Mouse (Mus musculus): ENCODE results near the gene Kat6b.

Gene Kat6b

GRCm38 (mm10) chr14:21592152-21592551, 110.9 kb downstream of the Kat6b start:
- no peak for DNase-seq (ENCODE audit: low spot score in 2 of 2)

- DNase-seq (ENCODE audit: low spot score in 2 of 2) = peak; percentile 20 to 31
Observed at GRCm38 (mm10) chr14:21592985-21593750, 111.9 kb downstream of the Kat6b start.

GRCm38 (mm10) chr14:21599446-21600173, 118.4 kb downstream of the Kat6b start:
- DNase-seq (ENCODE audit: low spot score in 2 of 2) = no peak

GRCm38 (mm10) chr14:21600174-21600566, 118.9 kb downstream of the Kat6b start:
- no peak for DNase-seq (ENCODE audit: low spot score in 2 of 2)

- DNase-seq (ENCODE audit: low spot score in 2 of 2) = no peak
Observed at GRCm38 (mm10) chr14:21600628-21601027, 119.4 kb downstream of the Kat6b start.

GRCm38 (mm10) chr14:21602166-21602565, 120.9 kb downstream of the Kat6b start:
- DNase-seq (ENCODE audit: low spot score in 2 of 2) = no peak

GRCm38 (mm10) chr14:21602937-21603336, 121.7 kb downstream of the Kat6b start:
- no peak for DNase-seq (ENCODE audit: low spot score in 2 of 2)

GRCm38 (mm10) chr14:21607686-21608085, 126.5 kb downstream of the Kat6b start:
- DNase-seq (ENCODE audit: low spot score in 2 of 2) = no peak

- no peak for DNase-seq (ENCODE audit: low spot score in 2 of 2)
Observed at GRCm38 (mm10) chr14:21608886-21609285, 127.7 kb downstream of the Kat6b start.

GRCm38 (mm10) chr14:21610224-21610623, 129.0 kb downstream of the Kat6b start:
- DNase-seq (ENCODE audit: low spot score in 2 of 2) = peak in 1 of 2 experiments; percentile 56

GRCm38 (mm10) chr14:21613031-21613430, 131.8 kb downstream of the Kat6b start:
- no peak for DNase-seq (ENCODE audit: low spot score in 2 of 2)

GRCm38 (mm10) chr14:21614103-21614502, 132.9 kb downstream of the Kat6b start:
- no peak for DNase-seq (ENCODE audit: low spot score in 2 of 2)

- DNase-seq (ENCODE audit: low spot score in 2 of 2) = no peak
Observed at GRCm38 (mm10) chr14:21615853-21616252, 134.6 kb downstream of the Kat6b start.

- no peak for DNase-seq (ENCODE audit: low spot score in 2 of 2)
Observed at GRCm38 (mm10) chr14:21617221-21617980, 136.2 kb downstream of the Kat6b start.

- DNase-seq (ENCODE audit: low spot score in 2 of 2) = no peak
Observed at GRCm38 (mm10) chr14:21619951-21620350, 138.7 kb downstream of the Kat6b start.

- no peak for DNase-seq (ENCODE audit: low spot score in 2 of 2)
Observed at GRCm38 (mm10) chr14:21625946-21626345, 144.7 kb downstream of the Kat6b start.

GRCm38 (mm10) chr14:21631665-21632200, 150.5 kb downstream of the Kat6b start:
- no peak for DNase-seq (ENCODE audit: low spot score in 2 of 2)

GRCm38 (mm10) chr14:21636548-21636947, 155.3 kb downstream of the Kat6b start:
- no peak for DNase-seq (ENCODE audit: low spot score in 2 of 2)

GRCm38 (mm10) chr14:21640806-21641435, 159.7 kb downstream of the Kat6b start:
- no peak for DNase-seq (ENCODE audit: low spot score in 2 of 2)

- DNase-seq (ENCODE audit: low spot score in 2 of 2) = no peak
Observed at GRCm38 (mm10) chr14:21653813-21654212, 172.6 kb downstream of the Kat6b start.

- DNase-seq (ENCODE audit: low spot score in 2 of 2) = peak; percentile 35 to 41
Observed at GRCm38 (mm10) chr14:21659155-21659554, 177.9 kb downstream of the Kat6b start.

GRCm38 (mm10) chr14:21659652-21660051, 178.4 kb downstream of the Kat6b start:
- no peak for DNase-seq (ENCODE audit: low spot score in 2 of 2)

Measured in heart, adult 9 months (tissue).